Mouse (Mus musculus) stomach, postnatal 0 days (tissue): ENCODE data around the gene Cfap77. TPM values are rescaled to one million over a fixed set of nuclear protein-coding genes. Genes with fewer than 3 reads are reported as not detected.

Experiments
- ATAC-seq: fragments of 200-750 bp; cut with Nextera tagmentation; 2 replicates; pipeline ENCODE4 v1.8.0; 2017; ENCODE audit not compliant: low FRiP score, low TSS enrichment
- DNase-seq: peaks from one replicate; pipeline ENCODE4 v3.0.0-alpha.2; 2016; ENCODE audit warnings: low spot score
- H3K27ac ChIP-seq: fragments of 300-500 bp; sonication (generic); replicated peaks from 2 replicates; pipeline ENCODE4 v1.5.1; 2014; ENCODE audit warnings: mild to moderate bottlenecking, control low read depth
- H3K27me3 ChIP-seq: fragments of 300-500 bp; sonication (generic); 2 replicates; pipeline ENCODE4 v1.6.1; 2014; ENCODE audit warnings: low read length; ENCODE audit not compliant: control insufficient read depth, insufficient read depth
- H3K36me3 ChIP-seq: fragments of 300-500 bp; sonication (generic); 2 replicates; pipeline ENCODE4 v1.6.1; 2014; ENCODE audit warnings: low read length, mixed read lengths; ENCODE audit not compliant: control insufficient read depth, insufficient read depth
- H3K4me1 ChIP-seq: fragments of 300-500 bp; sonication (generic); replicated peaks from 2 replicates; pipeline ENCODE4 v1.6.1; 2014; ENCODE audit warnings: antibody characterized with exemption; ENCODE audit not compliant: control insufficient read depth, insufficient read depth
- H3K4me2 ChIP-seq: fragments of 300-500 bp; sonication (generic); replicated peaks from 2 replicates; pipeline ENCODE4 v1.6.1; 2014; ENCODE audit warnings: low read depth, mild to moderate bottlenecking, control low read depth, moderate library complexity
- H3K4me3 ChIP-seq: fragments of 300-500 bp; sonication (generic); 2 replicates; pipeline ENCODE4 v1.5.1; 2014; ENCODE audit warnings: low read depth, low read length, control low read depth
- H3K9ac ChIP-seq: fragments of 300-500 bp; sonication (generic); 2 replicates; pipeline ENCODE4 v1.6.1; 2014; ENCODE audit warnings: mild to moderate bottlenecking, low read length, control low read depth, mixed read lengths
- H3K9me3 ChIP-seq: fragments of 300-500 bp; sonication (generic); 2 replicates; pipeline ENCODE4 v1.6.1; 2016; ENCODE audit warnings: low read length; ENCODE audit not compliant: control insufficient read depth
- CTCF ChIP-seq: IDR thresholded peaks from 2 replicates; pipeline ENCODE4 v1.5.1; 2016; ENCODE audit warnings: antibody characterized with exemption, low read depth, mild to moderate bottlenecking, moderate library complexity
- EP300 ChIP-seq: optimal IDR thresholded peaks from 2 replicates; pipeline ENCODE3; 2016; ENCODE audit warnings: antibody characterized with exemption
- WGBS: fragments of 180-500 bp; shearing (Covaris S2); extraction: QIAGEN DNeasy Blood & Tissue Kit; methylation state at CpG from one replicate; pipeline ENCODE4 v1.1.7; 2014; 5-methylcytosine and 5-hydroxymethylcytosine counted together
- polyA plus RNA-seq: library from polyadenylated mRNA; unstranded; fragments of >200 nt; fragmentation: Nextera tagmentation; extraction: Ambion mirVana; gene quantifications from 2 replicates; pipeline ENCODE4 v1.2.1, GENCODE M21; 2015

The Cfap77 gene
- polyA plus RNA-seq, 1 experiment from 2014 or later, result 0.11 TPM

- H3K4me2 ChIP-seq, result no peak overlapping the region
- no peaks in the 10 kb centered on the region for H3K27me3 ChIP-seq
- no peaks in the 10 kb centered on the region for H3K4me1 ChIP-seq
- H3K9ac ChIP-seq, result no peak overlapping the region
- DNase-seq (no peak), ATAC-seq (no peak)
- H3K27ac ChIP-seq, result no peak overlapping the region
- TF ChIP-seq CTCF, result no peak
- TF ChIP-seq EP300, result no peak
- H3K9me3 ChIP-seq, result no peaks in the 10 kb centered on the region
- WGBS, result 65% methylated on average over 14 of the region's 14 CpGs
- H3K4me3 ChIP-seq, result no peak overlapping the region
- no peaks in the 10 kb centered on the region for H3K36me3 ChIP-seq
These were observed 88.6 kb downstream of the Cfap77 start for GRCm38 (mm10) chr2:28966151-28966795.

- Histone ChIP-seq H3K27me3 (no peaks in the 10 kb centered on the region), H3K4me1 (no peaks in the 10 kb centered on the region), H3K27ac (no peak overlapping the region), H3K9ac (no peak overlapping the region), H3K36me3 (no peaks in the 10 kb centered on the region), H3K4me3 (no peak overlapping the region), H3K9me3 (no peaks in the 10 kb centered on the region), H3K4me2 (no peak overlapping the region)
- ATAC-seq (no peak), DNase-seq (no peak)
- TF ChIP-seq CTCF (no peak), EP300 (no peak)
- 69% methylated on average over 6 of the region's 6 CpGs for WGBS
These were observed 91.3 kb downstream of the Cfap77 start for GRCm38 (mm10) chr2:28963565-28963964.

- no peak for DNase-seq
- Histone ChIP-seq H3K4me2 (no peak overlapping the region), H3K9ac (no peak overlapping the region), H3K27ac (no peak overlapping the region), H3K4me1 (no peaks in the 10 kb centered on the region), H3K36me3 (no peaks in the 10 kb centered on the region), H3K9me3 (no peaks in the 10 kb centered on the region), H3K4me3 (no peak overlapping the region), H3K27me3 (no peaks in the 10 kb centered on the region)
- 75% methylated on average over 5 of the region's 5 CpGs for WGBS
- no peak for ATAC-seq
- TF ChIP-seq CTCF (no peak), EP300 (no peak)
These were observed 93.2 kb downstream of the Cfap77 start for GRCm38 (mm10) chr2:28961636-28962035.

GRCm38 (mm10) chr2:28961024-28961585 lies 93.8 kb downstream of the Cfap77 start:
- Histone ChIP-seq H3K36me3 (no peaks in the 10 kb centered on the region), H3K4me3 (no peak overlapping the region)
- no peak for ATAC-seq

GRCm38 (mm10) chr2:28956874-28957273 lies 98.0 kb downstream of the Cfap77 start:
- H3K27ac ChIP-seq, result no peak overlapping the region
- H3K4me3 ChIP-seq, result no peak overlapping the region
- TF ChIP-seq CTCF (no peak), EP300 (no peak)
- 89% methylated on average over 4 of the region's 4 CpGs for WGBS
- ATAC-seq (no peak), DNase-seq (no peak)
- H3K9me3 ChIP-seq, result no peaks in the 10 kb centered on the region
- no peak overlapping the region for H3K9ac ChIP-seq
- H3K36me3 ChIP-seq, result no peaks in the 10 kb centered on the region
- no peaks in the 10 kb centered on the region for H3K4me1 ChIP-seq
- no peak overlapping the region for H3K4me2 ChIP-seq
- no peaks in the 10 kb centered on the region for H3K27me3 ChIP-seq

More at GRCm38 (mm10) chr2:28961024-28961585, 93.8 kb downstream of the Cfap77 start:
- Histone ChIP-seq H3K9me3 (no peaks in the 10 kb centered on the region), H3K27ac (no peak overlapping the region), H3K27me3 (no peaks in the 10 kb centered on the region), H3K9ac (no peak overlapping the region), H3K4me1 (no peaks in the 10 kb centered on the region), H3K4me2 (no peak overlapping the region)
- WGBS, result 75% methylated on average over 15 of the region's 15 CpGs
- no peak for DNase-seq
- no peak for TF ChIP-seq EP300

GRCm38 (mm10) chr2:28954595-28954994 lies 100.3 kb downstream of the Cfap77 start:
- H3K36me3 ChIP-seq, result no peaks in the 10 kb centered on the region
- H3K4me1 ChIP-seq, result no peaks in the 10 kb centered on the region
- no peak for TF ChIP-seq EP300
- no peak for TF ChIP-seq CTCF
- no peaks in the 10 kb centered on the region for H3K9me3 ChIP-seq
- H3K9ac ChIP-seq, result no peak overlapping the region
- no peaks in the 10 kb centered on the region for H3K27me3 ChIP-seq
- no peak overlapping the region for H3K4me3 ChIP-seq
- WGBS, result 86% methylated on average over 9 of the region's 9 CpGs
- H3K4me2 ChIP-seq, result no peak overlapping the region
- ATAC-seq, result no peak
- DNase-seq, result no peak
- no peak overlapping the region for H3K27ac ChIP-seq
